Comparison of ENCODE assay signal across 9 mouse cellular contexts in genomic region chr10:93890565-93890964, GRCm38 (mm10). TPM values are rescaled to one million over a fixed set of nuclear protein-coding genes. Genes with fewer than 3 reads are reported as not detected.
A peak's percentile ranks its signal among the peaks of the same experiment; 100 is the strongest.
DNase-seq lines count a peak whose midpoint lies in the region; ATAC-seq lines count a peak whose summit lies in the region.
"Had no signal": no experiment of that assay in that cellular context is flagged by ENCODE, and none has a peak within 500 bp of the region (broad histone marks: within the 10 kb centered on the region; RNA-seq: fewer than 3 reads in every experiment).

No protein-coding gene starts in this region.

- no peaks in the 10 kb centered on the region for H3K27me3 ChIP-seq in kidney, embryonic 14.5 days (ENCODE audit: control insufficient read depth, insufficient read depth, low read length)
- no peaks in the 10 kb centered on the region for H3K27me3 ChIP-seq in forebrain, embryonic 10.5 days (ENCODE audit: poor library complexity, severe bottlenecking)
- H3K27me3 ChIP-seq in intestine, embryonic 16.5 days (replicated peaks; ENCODE audit: control insufficient read depth, insufficient read depth, low read length), result no peaks in the 10 kb centered on the region
- no peaks in the 10 kb centered on the region; the same call in 1 of the 2 replicates for H3K27me3 ChIP-seq in midbrain, embryonic 16.5 days (ENCODE audit: control insufficient read depth, insufficient read depth, low read depth, low read length)

- H3K9ac ChIP-seq in kidney, embryonic 14.5 days (ENCODE audit: low read depth, low read length), result no peak overlapping the region
- no peak overlapping the region for H3K9ac ChIP-seq in intestine, embryonic 16.5 days (ENCODE audit: low read depth, low read length)
- 0 out of 2 replicates have a peak overlapping the region, but pooled peaks have one; percentile 92 for H3K9ac ChIP-seq in midbrain, embryonic 16.5 days (ENCODE audit: low read depth, low read length)

- H3K4me1 ChIP-seq in kidney, embryonic 14.5 days (ENCODE audit: control insufficient read depth, insufficient read depth, low read length), result peaks cover 5% of the 10 kb centered on the region
- peaks cover 23% of the 10 kb centered on the region for H3K4me1 ChIP-seq in forebrain, embryonic 10.5 days
- H3K4me1 ChIP-seq in intestine, embryonic 16.5 days (ENCODE audit: control insufficient read depth, insufficient read depth, low read length), result peaks cover 5% of the 10 kb centered on the region
- peaks cover 15% of the 10 kb centered on the region for H3K4me1 ChIP-seq in midbrain, embryonic 16.5 days (ENCODE audit: control insufficient read depth, insufficient read depth, low read length)

- H3K9me3 ChIP-seq in kidney, embryonic 14.5 days (ENCODE audit: control insufficient read depth, low read length), result no peaks in the 10 kb centered on the region
- no peaks in the 10 kb centered on the region for H3K9me3 ChIP-seq in forebrain, embryonic 10.5 days
- H3K9me3 ChIP-seq in intestine, embryonic 16.5 days (ENCODE audit: control insufficient read depth, low read length), result no peaks in the 10 kb centered on the region
- no peaks in the 10 kb centered on the region for H3K9me3 ChIP-seq in midbrain, embryonic 16.5 days (replicated peaks; ENCODE audit: control insufficient read depth, low read length, poor library complexity, severe bottlenecking)

- no peak for ATAC-seq in kidney, embryonic 14.5 days (ENCODE audit: low FRiP score, low TSS enrichment)
- no peak for ATAC-seq in intestine, embryonic 16.5 days
- ATAC-seq in midbrain, embryonic 16.5 days, result no peak

- peaks cover 15% of the 10 kb centered on the region for H3K36me3 ChIP-seq in kidney, embryonic 14.5 days (ENCODE audit: control insufficient read depth, insufficient read depth, low read length)
- peaks cover 18% of the 10 kb centered on the region for H3K36me3 ChIP-seq in forebrain, embryonic 10.5 days (replicated peaks)
- H3K36me3 ChIP-seq in intestine, embryonic 16.5 days (ENCODE audit: control insufficient read depth, insufficient read depth, low read length), result peaks cover 4% of the 10 kb centered on the region; the same call in 1 of the 2 replicates
- H3K36me3 ChIP-seq in midbrain, embryonic 16.5 days (ENCODE audit: control insufficient read depth, insufficient read depth, low read length), result 0 out of 2 replicates have a peak, but pooled peaks cover 6% of the 10 kb centered on the region

- H3K4me2 ChIP-seq in kidney, embryonic 14.5 days (replicated peaks; ENCODE audit: low read depth, low read length), result peak overlapping the region; percentile 75
- peak overlapping the region; percentile 90 for H3K4me2 ChIP-seq in intestine, embryonic 16.5 days (ENCODE audit: low read depth, low read length)
- H3K4me2 ChIP-seq in midbrain, embryonic 16.5 days (ENCODE audit: low read length), result peak overlapping the region; percentile 66

- H3K27ac ChIP-seq in kidney, embryonic 14.5 days (ENCODE audit: low read depth, low read length), result no peak overlapping the region
- H3K27ac ChIP-seq in forebrain, embryonic 10.5 days, result peak overlapping the region; percentile 92
- H3K27ac ChIP-seq in intestine, embryonic 16.5 days (ENCODE audit: low read length), result no peak overlapping the region
- no peak overlapping the region for H3K27ac ChIP-seq in midbrain, embryonic 16.5 days (ENCODE audit: low read length)

- no peak for DNase-seq in kidney, adult 11 months
- no peak for DNase-seq in forebrain, embryonic 10.5 days (ENCODE audit: extremely low spot score, low spot score)
- no peak for DNase-seq in frontal cortex, adult 2 months (ENCODE audit: extremely low spot score in 1 of 2, low spot score in 1 of 2)
- no peak for DNase-seq in urinary bladder, postnatal 4 days (ENCODE audit: low spot score in 2 of 2)
- no peak for DNase-seq in right cerebral cortex, postnatal 4 days
- DNase-seq: thymus, postnatal 36 days had no signal

- WGBS in kidney, embryonic 14.5 days, result 70% methylated on average over 4 of the region's 4 CpGs
- WGBS in forebrain, embryonic 10.5 days, result 69% methylated on average over 4 of the region's 4 CpGs
- 75% methylated on average over 4 of the region's 4 CpGs for WGBS in intestine, embryonic 16.5 days
- 65% methylated on average over 4 of the region's 4 CpGs for whole genome bisulfite sequencing in midbrain, embryonic 16.5 days

- no peak overlapping the region; the same call in 1 of the 2 replicates for H3K4me3 ChIP-seq in kidney, embryonic 14.5 days (ENCODE audit: low read length)
- H3K4me3 ChIP-seq in forebrain, embryonic 10.5 days, result peak overlapping the region; percentile 81
- no peak overlapping the region; the same call in 1 of the 2 replicates for H3K4me3 ChIP-seq in intestine, embryonic 16.5 days (ENCODE audit: low read length)
- peak overlapping the region; percentile 98 for H3K4me3 ChIP-seq in midbrain, embryonic 16.5 days (ENCODE audit: low read depth, low read length)

RNA-seq across cellular contexts. Expression of gene Metap2, which starts 6.3 kb away (rescaled TPM):
- 212 and 221 TPM in 2 replicates for polyA plus RNA-seq in kidney, embryonic 14.5 days (2014; fragmentation: Nextera tagmentation; extraction: Ambion mirVana)
- polyA plus RNA-seq in forebrain, embryonic 10.5 days (2016; fragmentation: Nextera tagmentation; extraction: Ambion mirVana), result 235 and 247 TPM in 2 replicates
- polyA plus RNA-seq in intestine, embryonic 16.5 days (2015; fragmentation: Nextera tagmentation; extraction: Ambion mirVana), result 162 and 169 TPM in 2 replicates
- polyA plus RNA-seq in midbrain, embryonic 16.5 days (2015; fragmentation: Nextera tagmentation; extraction: Ambion mirVana), result 147 and 156 TPM in 2 replicates
- 140 and 148 TPM in 2 replicates for polyA plus RNA-seq in frontal cortex, adult 2 months (2012; rRNA removed)

RNA-seq across cellular contexts. Expression of gene Usp44, which starts 59.2 kb away (rescaled TPM):
- polyA plus RNA-seq in kidney, embryonic 14.5 days (2014; fragmentation: Nextera tagmentation; extraction: Ambion mirVana), result 1.1 and 1.4 TPM in 2 replicates
- polyA plus RNA-seq in forebrain, embryonic 10.5 days (2016; fragmentation: Nextera tagmentation; extraction: Ambion mirVana), result 16.3 and 17.4 TPM in 2 replicates
- 0.17 and 0.34 TPM in 2 replicates for polyA plus RNA-seq in intestine, embryonic 16.5 days (2015; fragmentation: Nextera tagmentation; extraction: Ambion mirVana)
- 0.14 and 0.30 TPM in 2 replicates for polyA plus RNA-seq in midbrain, embryonic 16.5 days (2015; fragmentation: Nextera tagmentation; extraction: Ambion mirVana)
- polyA plus RNA-seq in frontal cortex, adult 2 months (2012; rRNA removed), result 0.04 TPM in 2 replicates

Comparison
In these comparisons a context has a peak if more than half of its experiments do, and no peak if none do; other contexts are left out.
1. H3K4me3 ChIP-seq: peak in forebrain, embryonic 10.5 days (single experiment) and midbrain, embryonic 16.5 days (single experiment); none in kidney, embryonic 14.5 days (single experiment) and intestine, embryonic 16.5 days (single experiment).
2. Peak in every context shown above with its lines, with median percentiles within 50 percentile points of each other: H3K4me2 ChIP-seq.